Mouse (Mus musculus) hindbrain, embryonic 13.5 days (tissue): ENCODE data around the gene Pogk. TPM values are rescaled to one million over a fixed set of nuclear protein-coding genes. Genes with fewer than 3 reads are reported as not detected.

Source experiments
- ATAC-seq: fragments of 200-750 bp; cut with Nextera tagmentation; 2 replicates; pipeline ENCODE4 v1.8.0; 2017; ENCODE audit warnings: moderate TSS enrichment; ENCODE audit not compliant: low FRiP score
- H3K27ac ChIP-seq: fragments of 300-500 bp; sonication (generic); 2 replicates; pipeline ENCODE4 v1.5.1; 2015; ENCODE audit warnings: inconsistent platforms, mild to moderate bottlenecking, moderate library complexity
- H3K27me3 ChIP-seq: fragments of 300-500 bp; sonication (generic); 2 replicates; pipeline ENCODE4 v1.6.1; 2015; ENCODE audit warnings: mild to moderate bottlenecking, inconsistent platforms
- H3K36me3 ChIP-seq: fragments of 300-500 bp; sonication (generic); 2 replicates; pipeline ENCODE4 v1.6.1; 2015; ENCODE audit warnings: mild to moderate bottlenecking, inconsistent platforms
- H3K4me1 ChIP-seq: fragments of 300-500 bp; sonication (generic); replicated peaks from 2 replicates; pipeline ENCODE4 v1.6.1; 2015; ENCODE audit warnings: inconsistent platforms
- H3K4me2 ChIP-seq: fragments of 300-500 bp; sonication (generic); 2 replicates; pipeline ENCODE4 v1.6.1; 2015; ENCODE audit warnings: inconsistent platforms, mild to moderate bottlenecking, moderate library complexity
- H3K4me3 ChIP-seq: fragments of 300-500 bp; sonication (generic); 2 replicates; pipeline ENCODE4 v1.5.1; 2015; ENCODE audit warnings: mild to moderate bottlenecking, inconsistent platforms
- H3K9ac ChIP-seq: fragments of 300-500 bp; sonication (generic); 2 replicates; pipeline ENCODE4 v1.6.1; 2015; ENCODE audit warnings: mild to moderate bottlenecking, inconsistent platforms
- H3K9me3 ChIP-seq: fragments of 300-500 bp; sonication (generic); 2 replicates; pipeline ENCODE4 v1.6.1; 2016; ENCODE audit warnings: inconsistent platforms
- WGBS: fragments of 180-500 bp; shearing (Covaris S2); methylation state at CpG from one replicate; pipeline ENCODE4 v1.1.7; 2015; 5-methylcytosine and 5-hydroxymethylcytosine counted together
- polyA plus RNA-seq: library from polyadenylated mRNA; unstranded; fragments of >200 nt; fragmentation: Nextera tagmentation; extraction: Ambion mirVana; gene quantifications from 2 replicates; pipeline ENCODE4 v1.2.1, GENCODE M21; 2015

The Pogk gene
- polyA plus RNA-seq, 1 experiment from 2014 or later: 38.8 TPM

DNA sequence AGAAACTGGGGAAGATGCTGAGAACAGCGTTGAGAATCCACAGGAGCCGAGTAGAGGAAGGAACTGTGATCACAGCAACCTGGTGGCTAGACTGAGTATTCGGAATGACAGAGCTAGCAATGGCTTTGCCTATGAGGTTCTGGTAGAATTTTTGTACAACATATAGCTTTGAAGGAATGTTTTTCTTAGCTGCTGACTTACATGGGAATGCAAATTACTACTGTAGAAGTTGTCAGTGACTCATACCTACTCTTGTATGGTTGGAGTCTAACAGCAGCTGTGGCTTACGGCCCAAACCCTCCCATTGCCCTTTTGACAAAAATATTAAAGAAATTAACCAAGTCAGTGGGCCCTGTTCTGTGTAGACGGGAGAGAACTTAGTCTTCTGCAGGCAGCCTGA, 14.0 kb downstream of the Pogk start:
- 96% methylated on average over 5 of the region's 5 CpGs for WGBS

GRCm38 (mm10) chr1:166394770-166395169, 14.9 kb downstream of the Pogk start:
- Histone ChIP-seq H3K27me3 (no peaks in the 10 kb centered on the region), H3K4me2 (no peak overlapping the region), H3K4me1 (0 out of 2 replicates have a peak, but pooled peaks cover 3% of the 10 kb centered on the region), H3K9me3 (no peaks in the 10 kb centered on the region), H3K36me3 (peaks cover 98% of the 10 kb centered on the region), H3K4me3 (no peak overlapping the region), H3K9ac (no peak overlapping the region), H3K27ac (no peak overlapping the region)
- 82% methylated on average over 4 of the region's 4 CpGs for whole genome bisulfite sequencing
- ATAC-seq: no peak

More for the DNA sequence above, 14.0 kb downstream of the Pogk start:
- Histone ChIP-seq H3K4me2 (no peak overlapping the region), H3K27ac (no peak overlapping the region), H3K36me3 (peaks cover 97% of the 10 kb centered on the region), H3K4me3 (no peak overlapping the region), H3K27me3 (no peaks in the 10 kb centered on the region), H3K4me1 (0 out of 2 replicates have a peak, but pooled peaks cover 3% of the 10 kb centered on the region), H3K9me3 (no peaks in the 10 kb centered on the region), H3K9ac (no peak overlapping the region)
- no peak for ATAC-seq

DNA sequence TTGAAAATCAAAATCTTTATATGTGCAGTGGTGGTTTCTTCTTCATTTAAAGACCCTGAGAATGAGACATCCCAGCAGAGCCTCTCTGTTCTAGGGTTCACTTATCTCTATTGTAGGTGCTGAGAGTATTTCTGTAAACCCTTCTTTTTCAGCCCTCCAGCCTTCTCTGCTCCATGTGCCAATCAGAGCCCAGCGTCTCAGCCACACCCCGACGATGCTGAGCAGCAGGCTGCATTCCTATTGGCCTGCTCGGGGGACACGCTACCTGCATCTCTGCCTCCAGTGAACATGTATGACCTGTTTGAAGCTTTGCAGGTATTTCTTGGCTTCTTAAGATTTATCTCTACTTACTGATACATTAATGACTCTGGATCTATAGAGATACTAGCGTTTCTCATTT, 18.0 kb downstream of the Pogk start:
- ATAC-seq: no peak
- Histone ChIP-seq H3K27me3 (no peaks in the 10 kb centered on the region), H3K4me2 (no peak overlapping the region), H3K4me3 (no peak overlapping the region), H3K9me3 (no peaks in the 10 kb centered on the region), H3K4me1 (no peaks in the 10 kb centered on the region), H3K9ac (no peak overlapping the region), H3K27ac (no peak overlapping the region), H3K36me3 (peaks cover 98% of the 10 kb centered on the region)
- WGBS: 93% methylated on average over 6 of the region's 6 CpGs

- H3K9me3 ChIP-seq: no peaks in the 10 kb centered on the region
- no peak for ATAC-seq
- no peak overlapping the region for H3K27ac ChIP-seq
- no peaks in the 10 kb centered on the region for H3K4me1 ChIP-seq
- 92% methylated on average over 16 of the region's 16 CpGs for WGBS
- peaks cover 96% of the 10 kb centered on the region for H3K36me3 ChIP-seq
- H3K27me3 ChIP-seq: no peaks in the 10 kb centered on the region
- no peak overlapping the region for H3K4me3 ChIP-seq
- H3K4me2 ChIP-seq: no peak overlapping the region
- no peak overlapping the region for H3K9ac ChIP-seq
Measured at GRCm38 (mm10) chr1:166389406-166390125, 20.1 kb downstream of the Pogk start.

DNA sequence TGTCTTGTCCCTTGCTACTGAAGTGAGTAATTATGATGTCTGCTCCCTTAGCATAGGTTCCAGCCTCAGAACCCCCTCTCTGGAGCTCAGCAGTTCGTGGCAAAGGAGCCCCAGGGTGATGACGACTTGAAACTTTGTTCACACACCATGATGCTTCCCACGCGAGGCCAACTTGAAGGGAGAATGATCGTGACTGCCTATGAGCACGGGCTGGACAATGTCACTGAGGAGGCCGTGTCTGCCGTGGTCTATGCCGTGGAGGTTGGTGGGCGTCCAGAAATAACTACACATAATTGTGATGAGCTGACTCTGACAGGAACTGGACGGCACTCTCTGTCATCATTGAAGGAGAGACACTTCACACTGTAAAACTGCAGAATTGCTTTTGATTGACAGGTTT, 21.2 kb downstream of the Pogk start:
- Histone ChIP-seq H3K27me3 (no peaks in the 10 kb centered on the region), H3K27ac (no peak overlapping the region), H3K36me3 (peaks cover 96% of the 10 kb centered on the region), H3K9me3 (no peaks in the 10 kb centered on the region), H3K4me2 (no peak overlapping the region), H3K4me3 (no peak overlapping the region), H3K9ac (no peak overlapping the region), H3K4me1 (no peaks in the 10 kb centered on the region)
- no peak for ATAC-seq
- 92% methylated on average over 11 of the region's 11 CpGs for WGBS

GRCm38 (mm10) chr1:166385431-166385830, 24.2 kb downstream of the Pogk start:
- H3K4me1 ChIP-seq: peaks cover 19% of the 10 kb centered on the region
- peaks cover 78% of the 10 kb centered on the region for H3K36me3 ChIP-seq
- no peaks in the 10 kb centered on the region for H3K27me3 ChIP-seq
- no peak overlapping the region for H3K4me3 ChIP-seq
- H3K27ac ChIP-seq: no peak overlapping the region
- H3K9ac ChIP-seq: no peak overlapping the region
- 91% methylated on average over 5 of the region's 5 CpGs for WGBS
- ATAC-seq: no peak
- no peak overlapping the region for H3K4me2 ChIP-seq
- H3K9me3 ChIP-seq: no peaks in the 10 kb centered on the region

GRCm38 (mm10) chr1:166384614-166385013, 25.0 kb downstream of the Pogk start:
- Histone ChIP-seq H3K4me2 (no peak overlapping the region), H3K9me3 (no peaks in the 10 kb centered on the region), H3K27ac (no peak overlapping the region), H3K36me3 (peaks cover 70% of the 10 kb centered on the region), H3K27me3 (no peaks in the 10 kb centered on the region), H3K9ac (no peak overlapping the region), H3K4me3 (no peak overlapping the region), H3K4me1 (peaks cover 25% of the 10 kb centered on the region)
- no peak for ATAC-seq
- WGBS: 93% methylated on average over 10 of the region's 10 CpGs

- Histone ChIP-seq H3K4me3 (no peak overlapping the region), H3K9me3 (no peaks in the 10 kb centered on the region), H3K4me1 (peaks cover 28% of the 10 kb centered on the region), H3K27ac (no peak overlapping the region), H3K36me3 (peaks cover 50% of the 10 kb centered on the region), H3K27me3 (no peaks in the 10 kb centered on the region), H3K9ac (no peak overlapping the region), H3K4me2 (no peak overlapping the region)
- WGBS: 85% methylated on average over 4 of the region's 4 CpGs
- ATAC-seq: no peak
Measured at GRCm38 (mm10) chr1:166382626-166383025, 27.0 kb downstream of the Pogk start.

DNA sequence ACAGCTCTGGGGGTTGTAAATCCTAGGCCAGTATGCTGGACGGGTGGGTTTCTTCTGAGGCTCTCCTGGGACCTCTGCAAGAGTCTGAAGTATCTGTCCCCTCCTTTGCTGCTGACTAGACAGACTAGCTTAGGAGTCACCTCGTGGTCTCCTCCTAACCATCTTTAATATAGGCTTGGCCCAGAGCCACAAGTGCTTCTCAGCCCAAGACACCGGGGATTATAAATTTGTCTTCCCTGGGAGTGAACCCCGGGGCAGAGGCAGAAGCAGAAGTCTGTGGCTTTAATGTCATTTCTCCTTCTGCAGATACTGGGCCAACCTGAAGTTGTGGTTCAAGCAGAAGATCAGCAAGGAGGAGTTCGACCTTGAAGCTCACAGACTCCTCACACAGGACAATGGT, 27.8 kb downstream of the Pogk start:
- WGBS: 85% methylated on average over 5 of the region's 5 CpGs
- no peak overlapping the region for H3K4me3 ChIP-seq
- peak overlapping the region; percentile 97; the same call in 1 of the 2 replicates for H3K9ac ChIP-seq
- H3K4me1 ChIP-seq: peaks cover 28% of the 10 kb centered on the region
- H3K9me3 ChIP-seq: no peaks in the 10 kb centered on the region
- no peaks in the 10 kb centered on the region for H3K27me3 ChIP-seq
- no peak for ATAC-seq
- peaks cover 42% of the 10 kb centered on the region for H3K36me3 ChIP-seq
- no peak overlapping the region for H3K4me2 ChIP-seq
- no peak overlapping the region for H3K27ac ChIP-seq

DNA sequence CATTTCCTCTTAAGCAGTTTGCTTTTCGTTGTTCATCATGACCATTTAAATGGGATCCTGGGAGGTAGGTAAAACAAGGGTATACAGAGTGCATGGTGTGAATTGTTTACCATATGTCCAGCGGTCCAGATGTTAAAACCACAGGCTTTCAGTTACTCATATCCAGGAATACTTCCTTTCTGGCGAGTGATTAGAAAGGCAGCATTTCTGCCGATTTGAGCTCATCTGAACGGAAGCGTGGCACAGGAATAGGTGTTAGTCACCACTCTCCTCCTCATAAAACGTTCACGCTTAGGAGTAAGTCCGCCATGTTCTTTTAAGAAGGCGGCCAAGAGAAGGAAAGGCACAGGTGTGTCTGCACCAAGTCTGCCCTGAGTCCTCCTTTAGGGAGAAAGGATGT, 28.3 kb downstream of the Pogk start:
- Histone ChIP-seq H3K9me3 (no peaks in the 10 kb centered on the region), H3K4me2 (no peak overlapping the region; the same call in 1 of the 2 replicates), H3K4me1 (peaks cover 28% of the 10 kb centered on the region), H3K27me3 (no peaks in the 10 kb centered on the region), H3K4me3 (no peak overlapping the region), H3K9ac (peak overlapping the region; percentile 97), H3K27ac (no peak overlapping the region), H3K36me3 (peaks cover 37% of the 10 kb centered on the region)
- ATAC-seq: no peak
- WGBS: 90% methylated on average over 10 of the region's 10 CpGs

- peak overlapping the region; percentile 95 for H3K4me3 ChIP-seq
- peak overlapping the region; percentile 97 for H3K9ac ChIP-seq
Measured at GRCm38 (mm10) chr1:166379630-166380231, 29.9 kb downstream of the Pogk start.

DNA sequence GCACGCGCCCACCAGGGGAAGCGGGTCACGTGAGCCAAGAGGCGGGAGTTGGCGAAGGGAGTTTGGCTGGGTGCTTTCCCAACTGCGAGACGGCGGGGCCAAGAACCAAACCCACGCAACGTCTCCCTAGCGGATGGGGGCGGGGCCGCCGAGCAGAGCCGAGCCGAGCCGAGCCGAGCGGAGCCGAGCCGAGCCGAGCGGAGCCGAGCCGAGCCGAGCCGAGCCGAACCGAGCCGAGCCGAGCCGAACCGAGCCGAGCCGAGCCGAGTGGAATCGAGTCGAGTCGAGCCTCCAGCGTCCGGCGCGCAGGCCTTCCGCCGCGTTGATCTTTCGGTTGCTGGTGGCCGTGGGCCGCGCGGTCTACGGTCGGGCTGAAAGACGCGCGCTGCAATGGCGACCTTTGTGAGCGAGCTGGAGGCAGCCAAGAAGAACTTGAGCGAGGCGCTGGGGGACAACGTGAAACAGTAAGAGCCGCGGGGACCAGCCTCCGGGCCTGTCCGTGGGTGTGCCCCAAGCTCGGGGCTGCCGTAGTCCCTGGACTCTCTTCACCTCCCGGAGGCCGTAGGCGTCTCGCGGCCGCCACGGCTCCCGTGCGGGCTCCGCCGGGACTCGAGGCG, 30.5 kb downstream of the Pogk start, which contains the start of gene Tada1:
Gene Tada1 (plus strand): TSS at position 85 of the 617 bp plus-strand sequence.
- ATAC-seq: peak; percentile 96
- H3K9ac ChIP-seq: peak within 1 kb of the TSS; percentile 97
- H3K27ac ChIP-seq: peak within 1 kb of the TSS; percentile 94
- H3K9me3 ChIP-seq: 0 out of 2 replicates have a peak, but pooled peaks cover 5% of the 10 kb centered on the region
- H3K36me3 ChIP-seq: peaks cover 17% of the 10 kb centered on the region
- H3K4me1 ChIP-seq: peaks cover 28% of the 10 kb centered on the region
- 0% methylated on average over 62 of the region's 81 CpGs for WGBS
- peak within 1 kb of the TSS; percentile 70 for H3K4me2 ChIP-seq
- H3K4me3 ChIP-seq: peak within 1 kb of the TSS; percentile 95
- H3K27me3 ChIP-seq: no peaks in the 10 kb centered on the region

More at GRCm38 (mm10) chr1:166379630-166380231, 29.9 kb downstream of the Pogk start:
- Histone ChIP-seq H3K27me3 (no peaks in the 10 kb centered on the region), H3K4me2 (peak overlapping the region; percentile 70), H3K36me3 (peaks cover 22% of the 10 kb centered on the region), H3K9me3 (no peaks in the 10 kb centered on the region), H3K27ac (peak overlapping the region; percentile 94), H3K4me1 (peaks cover 28% of the 10 kb centered on the region)
- WGBS: under 1% methylated on average over 25 of the region's 41 CpGs
- peak; percentile 63 for ATAC-seq
